Mouse (Mus musculus) embryonic facial prominence, embryonic 12.5 days (tissue): ENCODE measurements around the gene Pik3ip1. TPM values are rescaled to one million over a fixed set of nuclear protein-coding genes. Genes with fewer than 3 reads are reported as not detected.
A peak's percentile ranks its signal among the peaks of the same experiment; 100 is the strongest.

Experiments
- ATAC-seq: fragments of 200-750 bp; cut with Nextera tagmentation; 2 replicates; pipeline ENCODE4 v1.8.0; 2017; ENCODE audit not compliant: insufficient number of reproducible peaks, insufficient read depth, low FRiP score, low TSS enrichment
- H3K27ac ChIP-seq: fragments of 300-500 bp; sonication (generic); 2 replicates; pipeline ENCODE4 v1.5.1; 2016; ENCODE audit warnings: mild to moderate bottlenecking
- H3K27me3 ChIP-seq: fragments of 300-500 bp; sonication (generic); 2 replicates; pipeline ENCODE4 v1.6.1; 2016; ENCODE audit warnings: mild to moderate bottlenecking, moderate library complexity
- H3K36me3 ChIP-seq: fragments of 300-500 bp; sonication (generic); 2 replicates; pipeline ENCODE4 v1.6.1; 2016; ENCODE audit warnings: mild to moderate bottlenecking
- H3K4me1 ChIP-seq: fragments of 300-500 bp; sonication (generic); 2 replicates; pipeline ENCODE4 v1.6.1; 2016
- H3K4me2 ChIP-seq: fragments of 300-500 bp; sonication (generic); replicated peaks from 2 replicates; pipeline ENCODE4 v1.6.1; 2016; ENCODE audit warnings: mild to moderate bottlenecking, moderate library complexity
- H3K4me3 ChIP-seq: fragments of 300-500 bp; sonication (generic); 2 replicates; pipeline ENCODE4 v1.5.1; 2016; ENCODE audit warnings: mild to moderate bottlenecking
- H3K9ac ChIP-seq: fragments of 300-500 bp; sonication (generic); 2 replicates; pipeline ENCODE4 v1.6.1; 2016; ENCODE audit warnings: mild to moderate bottlenecking, moderate library complexity
- H3K9me3 ChIP-seq: fragments of 300-500 bp; sonication (generic); 2 replicates; pipeline ENCODE4 v1.6.1; 2016; ENCODE audit warnings: mild to moderate bottlenecking, moderate library complexity
- WGBS: fragments of 180-500 bp; shearing (Covaris S2); methylation state at CpG from one replicate; pipeline ENCODE4 v1.1.7; 2016; 5-methylcytosine and 5-hydroxymethylcytosine counted together
- polyA plus RNA-seq: library from polyadenylated mRNA; unstranded; fragments of >200 nt; fragmentation: Nextera tagmentation; extraction: Ambion mirVana; gene quantifications from 2 replicates; pipeline ENCODE4 v1.2.1, GENCODE M21; 2016

Gene Pik3ip1
- polyA plus RNA-seq, 1 experiment from 2014 or later = 12.4 TPM

- Histone ChIP-seq H3K27me3 (no peaks in the 10 kb centered on the region), H3K4me1 (peaks cover 37% of the 10 kb centered on the region), H3K9ac (peak overlapping the region; percentile 96), H3K4me3 (peak overlapping the region; percentile 85), H3K9me3 (no peaks in the 10 kb centered on the region), H3K4me2 (peak overlapping the region; percentile 98), H3K36me3 (peaks cover 32% of the 10 kb centered on the region), H3K27ac (peak overlapping the region; percentile 100)
- WGBS = under 1% methylated on average over 26 of the region's 26 CpGs
- ATAC-seq = no peak
Observed at GRCm38 (mm10) chr11:3291311-3292061, 38.7 kb upstream of the Pik3ip1 start.

- Histone ChIP-seq H3K4me1 (peaks cover 42% of the 10 kb centered on the region), H3K27me3 (no peaks in the 10 kb centered on the region), H3K27ac (peak overlapping the region; percentile 100), H3K4me2 (peak overlapping the region; percentile 98), H3K4me3 (peak overlapping the region; percentile 85), H3K36me3 (peaks cover 38% of the 10 kb centered on the region), H3K9me3 (no peaks in the 10 kb centered on the region), H3K9ac (peak overlapping the region; percentile 96)
- WGBS = 0% methylated on average over 8 of the region's 8 CpGs
- 0 out of 2 replicates have a peak, but pooled peaks have one; percentile 9 for ATAC-seq
Observed at GRCm38 (mm10) chr11:3292062-3292421, 38.2 kb upstream of the Pik3ip1 start.

GRCm38 (mm10) chr11:3292711-3293249, 37.4 kb upstream of the Pik3ip1 start:
- Histone ChIP-seq H3K9me3 (no peaks in the 10 kb centered on the region), H3K27me3 (no peaks in the 10 kb centered on the region), H3K27ac (peak overlapping the region; percentile 100), H3K4me2 (peak overlapping the region; percentile 98), H3K4me3 (peak overlapping the region; percentile 85), H3K4me1 (peaks cover 39% of the 10 kb centered on the region), H3K9ac (peak overlapping the region; percentile 96), H3K36me3 (peaks cover 45% of the 10 kb centered on the region)
- no peak for ATAC-seq
- WGBS = 1% methylated on average over 8 of the region's 8 CpGs

GRCm38 (mm10) chr11:3293361-3293760, 36.8 kb upstream of the Pik3ip1 start:
- Histone ChIP-seq H3K4me3 (peak overlapping the region; percentile 85), H3K4me2 (peak overlapping the region; percentile 98), H3K9ac (peak overlapping the region; percentile 96), H3K9me3 (no peaks in the 10 kb centered on the region), H3K27ac (peak overlapping the region; percentile 100), H3K36me3 (peaks cover 51% of the 10 kb centered on the region), H3K4me1 (peaks cover 38% of the 10 kb centered on the region), H3K27me3 (no peaks in the 10 kb centered on the region)
- WGBS = 37% methylated on average over 4 of the region's 4 CpGs
- no peak for ATAC-seq

- Histone ChIP-seq H3K36me3 (peaks cover 64% of the 10 kb centered on the region), H3K4me3 (peak overlapping the region; percentile 85; the same call in 1 of the 2 replicates), H3K27me3 (no peaks in the 10 kb centered on the region), H3K9ac (0 out of 2 replicates have a peak overlapping the region, but pooled peaks have one; percentile 96), H3K27ac (no peak overlapping the region), H3K4me2 (peak overlapping the region; percentile 98), H3K9me3 (no peaks in the 10 kb centered on the region), H3K4me1 (peaks cover 38% of the 10 kb centered on the region)
- 92% methylated on average over 2 of the region's 2 CpGs for WGBS
- no peak for ATAC-seq
Observed at GRCm38 (mm10) chr11:3294641-3295040, 35.6 kb upstream of the Pik3ip1 start.

- no peak overlapping the region for H3K27ac ChIP-seq
- 0 out of 2 replicates have a peak overlapping the region, but pooled peaks have one; percentile 17 for H3K9ac ChIP-seq
- 0 out of 2 replicates have a peak overlapping the region, but pooled peaks have one; percentile 1 for H3K4me2 ChIP-seq
- peaks cover 38% of the 10 kb centered on the region for H3K4me1 ChIP-seq
- H3K4me3 ChIP-seq = no peak overlapping the region
- ATAC-seq = no peak
- no peaks in the 10 kb centered on the region for H3K9me3 ChIP-seq
- 72% methylated on average over 5 of the region's 5 CpGs for WGBS
- peaks cover 78% of the 10 kb centered on the region for H3K36me3 ChIP-seq
- H3K27me3 ChIP-seq = no peaks in the 10 kb centered on the region
Observed at GRCm38 (mm10) chr11:3296056-3296455, 34.1 kb upstream of the Pik3ip1 start.

GRCm38 (mm10) chr11:3297871-3298812, 32.1 kb upstream of the Pik3ip1 start:
- peaks cover 31% of the 10 kb centered on the region for H3K4me1 ChIP-seq
- no peaks in the 10 kb centered on the region for H3K9me3 ChIP-seq
- H3K27me3 ChIP-seq = no peaks in the 10 kb centered on the region
- no peak overlapping the region for H3K4me2 ChIP-seq
- H3K36me3 ChIP-seq = peaks cover 98% of the 10 kb centered on the region
- ATAC-seq = no peak
- WGBS = 88% methylated on average over 10 of the region's 10 CpGs
- no peak overlapping the region for H3K4me3 ChIP-seq
- no peak overlapping the region for H3K27ac ChIP-seq
- H3K9ac ChIP-seq = no peak overlapping the region

GRCm38 (mm10) chr11:3298813-3299185, 31.4 kb upstream of the Pik3ip1 start:
- WGBS = 91% methylated on average over 14 of the region's 14 CpGs
- Histone ChIP-seq H3K36me3 (peaks cover 98% of the 10 kb centered on the region), H3K4me2 (no peak overlapping the region), H3K9ac (no peak overlapping the region), H3K9me3 (no peaks in the 10 kb centered on the region), H3K27me3 (no peaks in the 10 kb centered on the region), H3K4me1 (peaks cover 24% of the 10 kb centered on the region), H3K4me3 (no peak overlapping the region), H3K27ac (no peak overlapping the region)
- no peak for ATAC-seq

- no peak overlapping the region for H3K27ac ChIP-seq
- no peaks in the 10 kb centered on the region for H3K9me3 ChIP-seq
- no peaks in the 10 kb centered on the region for H3K27me3 ChIP-seq
- H3K4me1 ChIP-seq = 0 out of 2 replicates have a peak, but pooled peaks cover 8% of the 10 kb centered on the region
- 91% methylated on average over 5 of the region's 5 CpGs for WGBS
- H3K9ac ChIP-seq = no peak overlapping the region
- no peak for ATAC-seq
- H3K4me2 ChIP-seq = no peak overlapping the region
- no peak overlapping the region for H3K4me3 ChIP-seq
- H3K36me3 ChIP-seq = peaks cover 95% of the 10 kb centered on the region
Observed at GRCm38 (mm10) chr11:3301075-3301474, 29.1 kb upstream of the Pik3ip1 start.

GRCm38 (mm10) chr11:3302385-3302784, 27.8 kb upstream of the Pik3ip1 start:
- 87% methylated on average over 4 of the region's 4 CpGs for WGBS
- no peak for ATAC-seq

GRCm38 (mm10) chr11:3302792-3303191, 27.4 kb upstream of the Pik3ip1 start:
- Histone ChIP-seq H3K27ac (no peak overlapping the region), H3K4me2 (no peak overlapping the region), H3K9me3 (no peaks in the 10 kb centered on the region), H3K4me1 (no peaks in the 10 kb centered on the region), H3K36me3 (peaks cover 95% of the 10 kb centered on the region), H3K27me3 (no peaks in the 10 kb centered on the region), H3K9ac (no peak overlapping the region), H3K4me3 (no peak overlapping the region)
- 85% methylated on average over 4 of the region's 4 CpGs for WGBS
- ATAC-seq = no peak

More at GRCm38 (mm10) chr11:3302385-3302784, 27.8 kb upstream of the Pik3ip1 start:
- no peaks in the 10 kb centered on the region for H3K9me3 ChIP-seq
- peaks cover 95% of the 10 kb centered on the region for H3K36me3 ChIP-seq
- H3K27ac ChIP-seq = no peak overlapping the region
- no peak overlapping the region for H3K4me3 ChIP-seq
- no peaks in the 10 kb centered on the region for H3K27me3 ChIP-seq
- no peak overlapping the region for H3K4me2 ChIP-seq
- H3K4me1 ChIP-seq = no peaks in the 10 kb centered on the region
- no peak overlapping the region for H3K9ac ChIP-seq
